Mouse (Mus musculus): ENCODE results near the gene Pms1. TPM values are rescaled to one million over a fixed set of nuclear protein-coding genes. Genes with fewer than 3 reads are reported as not detected.

Gene Pms1
- polyA plus RNA-seq, 1 experiment, result 27.9 TPM

- no peaks in the 10 kb centered on the region for H3K4me1 ChIP-seq (ENCODE audit: control insufficient read depth, insufficient read depth, low read length)
- TF ChIP-seq POLR2A (IDR thresholded peaks at IDR 0.05; ENCODE audit: insufficient read depth, low read length) (no peak), EP300 (IDR thresholded peaks at IDR 0.05; ENCODE audit: insufficient read depth, low read depth, low read length) (no peak), CTCF (IDR thresholded peaks at IDR 0.05; ENCODE audit: low read depth, low read length) (no peak)
- no peak overlapping the region for H3K4me3 ChIP-seq (ENCODE audit: low read depth, low read length)
- H3K27ac ChIP-seq (ENCODE audit: insufficient read depth, low read length), result no peak overlapping the region
- H3K36me3 ChIP-seq (ENCODE audit: control insufficient read depth, insufficient read depth, low read length, poor library complexity, severe bottlenecking), result no peaks in the 10 kb centered on the region
- H3K27me3 ChIP-seq (ENCODE audit: control insufficient read depth, insufficient read depth, low read length, poor library complexity, severe bottlenecking), result no peaks in the 10 kb centered on the region
- no peaks in the 10 kb centered on the region for H3K9me3 ChIP-seq (replicated peaks; ENCODE audit: control insufficient read depth, insufficient read depth, low read length, poor library complexity, severe bottlenecking)
- no peak overlapping the region for H3K9ac ChIP-seq (ENCODE audit: low read depth, poor library complexity, severe bottlenecking)
These were observed 107.2 kb downstream of the Pms1 start for GRCm38 (mm10) chr1:53189620-53190019.

- no peaks in the 10 kb centered on the region for H3K27me3 ChIP-seq (ENCODE audit: control insufficient read depth, insufficient read depth, low read length, poor library complexity, severe bottlenecking)
- no peak for TF ChIP-seq CTCF (IDR thresholded peaks at IDR 0.05; ENCODE audit: low read depth, low read length)
- TF ChIP-seq EP300 (IDR thresholded peaks at IDR 0.05; ENCODE audit: insufficient read depth, low read depth, low read length), result no peak
- TF ChIP-seq POLR2A (IDR thresholded peaks at IDR 0.05; ENCODE audit: insufficient read depth, low read length), result no peak
- peak within 1 kb of the TSS; percentile 59 for H3K4me3 ChIP-seq (ENCODE audit: low read depth, low read length)
- H3K27ac ChIP-seq (ENCODE audit: insufficient read depth, low read length), result no peak within 1 kb of the TSS
- H3K9ac ChIP-seq (ENCODE audit: low read depth, poor library complexity, severe bottlenecking), result no peak within 1 kb of the TSS
- no peaks in the 10 kb centered on the region for H3K36me3 ChIP-seq (ENCODE audit: control insufficient read depth, insufficient read depth, low read length, poor library complexity, severe bottlenecking)
- H3K9me3 ChIP-seq (replicated peaks; ENCODE audit: control insufficient read depth, insufficient read depth, low read length, poor library complexity, severe bottlenecking), result no peaks in the 10 kb centered on the region
- H3K4me1 ChIP-seq (ENCODE audit: control insufficient read depth, insufficient read depth, low read length), result no peaks in the 10 kb centered on the region
These were observed 109.3 kb downstream of the Pms1 start, which contains the start of gene 1700019A02Rik for GRCm38 (mm10) chr1:53187536-53187935. Gene 1700019A02Rik (minus strand): TSS chr1:53187636.

- H3K36me3 ChIP-seq (ENCODE audit: control insufficient read depth, insufficient read depth, low read length, poor library complexity, severe bottlenecking), result no peaks in the 10 kb centered on the region
- no peak overlapping the region for H3K4me3 ChIP-seq (ENCODE audit: low read depth, low read length)
- H3K4me1 ChIP-seq (ENCODE audit: control insufficient read depth, insufficient read depth, low read length), result no peaks in the 10 kb centered on the region
- TF ChIP-seq CTCF (IDR thresholded peaks at IDR 0.05; ENCODE audit: low read depth, low read length) (no peak), EP300 (IDR thresholded peaks at IDR 0.05; ENCODE audit: insufficient read depth, low read depth, low read length) (no peak), POLR2A (IDR thresholded peaks at IDR 0.05; ENCODE audit: insufficient read depth, low read length) (no peak)
- no peaks in the 10 kb centered on the region for H3K27me3 ChIP-seq (ENCODE audit: control insufficient read depth, insufficient read depth, low read length, poor library complexity, severe bottlenecking)
- no peaks in the 10 kb centered on the region for H3K9me3 ChIP-seq (replicated peaks; ENCODE audit: control insufficient read depth, insufficient read depth, low read length, poor library complexity, severe bottlenecking)
- H3K27ac ChIP-seq (ENCODE audit: insufficient read depth, low read length), result no peak overlapping the region
- H3K9ac ChIP-seq (ENCODE audit: low read depth, poor library complexity, severe bottlenecking), result no peak overlapping the region
These were observed 110.5 kb downstream of the Pms1 start for GRCm38 (mm10) chr1:53186301-53186700.

- Histone ChIP-seq H3K36me3 (ENCODE audit: control insufficient read depth, insufficient read depth, low read length, poor library complexity, severe bottlenecking) (no peaks in the 10 kb centered on the region; the same call in 1 of the 2 replicates), H3K27ac (ENCODE audit: insufficient read depth, low read length) (no peak overlapping the region), H3K27me3 (ENCODE audit: control insufficient read depth, insufficient read depth, low read length, poor library complexity, severe bottlenecking) (no peaks in the 10 kb centered on the region), H3K4me1 (ENCODE audit: control insufficient read depth, insufficient read depth, low read length) (no peaks in the 10 kb centered on the region), H3K9me3 (replicated peaks; ENCODE audit: control insufficient read depth, insufficient read depth, low read length, poor library complexity, severe bottlenecking) (no peaks in the 10 kb centered on the region), H3K9ac (ENCODE audit: low read depth, poor library complexity, severe bottlenecking) (no peak overlapping the region), H3K4me3 (ENCODE audit: low read depth, low read length) (no peak overlapping the region)
- TF ChIP-seq EP300 (IDR thresholded peaks at IDR 0.05; ENCODE audit: insufficient read depth, low read depth, low read length), result no peak
These were observed 139.1 kb downstream of the Pms1 start for GRCm38 (mm10) chr1:53157715-53158114.

Other genes with a start within 250 kb of the Pms1 start
- gene Mstn, start 235.4 kb downstream of the Pms1 start, polyA plus RNA-seq (2011; ENCODE audit: insufficient read depth, insufficient read length, low read depth, missing spikeins), result not detected in 2 replicates
- 4.0 and 4.8 TPM in 2 replicates for gene 1700019A02Rik, start 109.4 kb downstream of the Pms1 start, polyA plus RNA-seq (2011; ENCODE audit: insufficient read depth, insufficient read length, low read depth, missing spikeins)
- gene Ormdl1, start 77 bp upstream of the Pms1 start, polyA plus RNA-seq (2011; ENCODE audit: insufficient read depth, insufficient read length, low read depth, missing spikeins), result 21.6 and 27.7 TPM in 2 replicates
- gene Gm28778, start 93 bp upstream of the Pms1 start, polyA plus RNA-seq (2011; ENCODE audit: insufficient read depth, insufficient read length, low read depth, missing spikeins), result not detected in 2 replicates
- gene Osgepl1, start 16.6 kb upstream of the Pms1 start, polyA plus RNA-seq (2011; ENCODE audit: insufficient read depth, insufficient read length, low read depth, missing spikeins), result 24.5 and 26.1 TPM in 2 replicates
- gene Asdurf, start 55.6 kb upstream of the Pms1 start, polyA plus RNA-seq (2011; ENCODE audit: insufficient read depth, insufficient read length, low read depth, missing spikeins), result 38.6 and 48.5 TPM in 2 replicates
- gene Gm28551, start 55.6 kb upstream of the Pms1 start, polyA plus RNA-seq (2011; ENCODE audit: insufficient read depth, insufficient read length, low read depth, missing spikeins), result not detected in 2 replicates
- 86.8 and 95.0 TPM in 2 replicates for gene Asnsd1, start 55.7 kb upstream of the Pms1 start, polyA plus RNA-seq (2011; ENCODE audit: insufficient read depth, insufficient read length, low read depth, missing spikeins)